Mouse (Mus musculus) kidney, adult 2 months (tissue): ENCODE measurements around the gene Med4.

Source experiments
- CTCF ChIP-seq: fragments of 200-500 bp; conservative IDR thresholded peaks from 2 replicates; pipeline ENCODE4 v1.5.1; 2011; ENCODE audit warnings: low read depth, mild to moderate bottlenecking, control low read depth, low read length, moderate library complexity, mixed read lengths; ENCODE audit not compliant: insufficient read depth, insufficient read length
- POLR2A ChIP-seq: fragments of 200-500 bp; IDR thresholded peaks from one replicate; pipeline ENCODE4 v1.6.1; 2011; ENCODE audit warnings: low read depth, low read length, control low read depth

DNA sequence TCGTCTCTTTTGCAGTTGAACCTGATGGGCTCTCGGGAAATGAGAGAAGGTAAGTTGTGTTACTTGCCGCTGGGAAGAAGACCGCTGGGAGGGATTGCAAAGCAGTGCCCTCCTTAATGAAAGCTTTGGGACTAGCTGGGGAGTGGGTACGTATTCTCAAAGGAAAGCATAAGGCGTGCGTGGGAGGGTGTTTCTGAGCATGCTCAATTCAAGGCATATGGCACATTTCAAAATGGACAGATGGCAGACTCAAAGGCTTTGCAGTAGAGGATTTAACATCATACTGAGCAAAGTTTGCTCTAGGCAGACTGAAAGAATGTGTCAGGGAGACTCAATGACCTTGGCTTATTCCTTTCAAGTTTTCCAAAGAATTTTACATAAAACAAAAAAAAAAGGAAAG lies 40.3 kb upstream of the Med4 start:
- TF ChIP-seq CTCF (no peak), POLR2A (no peak)
